In the genomic region with DNA sequence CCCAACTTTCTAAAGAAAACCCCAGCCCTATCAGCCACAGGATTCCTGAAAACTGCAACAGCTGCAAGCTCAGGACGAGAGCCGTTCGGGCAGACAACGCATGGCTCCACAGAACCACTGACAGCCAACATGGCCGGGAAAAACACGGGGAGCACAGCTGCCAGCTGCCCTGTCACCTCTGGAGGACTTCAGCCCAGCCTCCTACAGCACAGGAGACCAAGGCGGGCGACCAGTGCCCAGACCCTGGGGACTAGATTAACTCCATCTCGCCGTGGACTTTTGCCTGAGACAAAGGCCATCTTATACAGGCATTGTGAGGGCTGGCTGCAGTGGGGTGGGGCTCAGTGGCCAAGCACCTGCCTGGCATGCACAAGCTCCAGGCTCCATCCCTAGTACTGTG, we compare ENCODE assay signal across 9 mouse cellular contexts. TPM values are rescaled to one million over a fixed set of nuclear protein-coding genes. Genes with fewer than 3 reads are reported as not detected.
A peak's percentile ranks its signal among the peaks of the same experiment; 100 is the strongest.
DNase-seq lines count a peak whose midpoint lies in the region; ATAC-seq and TF ChIP-seq lines count a peak whose summit lies in the region.
"Had no signal": no experiment of that assay in that cellular context is flagged by ENCODE, and none has a peak within 500 bp of the region (broad histone marks: within the 10 kb centered on the region; RNA-seq: fewer than 3 reads in every experiment).

No protein-coding gene starts in this region.

- ATAC-seq in lung, postnatal 0 days = no peak
- no peak for ATAC-seq in hindbrain, embryonic 16.5 days
- ATAC-seq in limb, embryonic 15.5 days (ENCODE audit: insufficient number of reproducible peaks, low FRiP score, low TSS enrichment, low read depth) = no peak
- ATAC-seq in stomach, postnatal 0 days (ENCODE audit: low FRiP score, low TSS enrichment) = no peak
- no peak for ATAC-seq in inflammation-experienced regulatory T-cells, adult 6 months

- H3K4me1 ChIP-seq in lung, postnatal 0 days (ENCODE audit: insufficient read depth, low read depth, low read length) = peaks cover 28% of the 10 kb centered on the region; the same call in 1 of the 2 replicates
- H3K4me1 ChIP-seq in hindbrain, embryonic 16.5 days (ENCODE audit: control insufficient read depth, insufficient read depth, low read depth, low read length) = peaks cover 68% of the 10 kb centered on the region
- peaks cover 57% of the 10 kb centered on the region for H3K4me1 ChIP-seq in limb, embryonic 15.5 days
- peaks cover 8% of the 10 kb centered on the region for H3K4me1 ChIP-seq in stomach, postnatal 0 days (replicated peaks; ENCODE audit: control insufficient read depth, insufficient read depth)

- no peaks in the 10 kb centered on the region for H3K27me3 ChIP-seq in lung, postnatal 0 days (replicated peaks; ENCODE audit: insufficient read depth, low read length)
- no peaks in the 10 kb centered on the region for H3K27me3 ChIP-seq in hindbrain, embryonic 16.5 days (replicated peaks; ENCODE audit: control insufficient read depth, insufficient read depth, low read length)
- no peaks in the 10 kb centered on the region for H3K27me3 ChIP-seq in limb, embryonic 15.5 days
- no peaks in the 10 kb centered on the region for H3K27me3 ChIP-seq in stomach, postnatal 0 days (ENCODE audit: control insufficient read depth, insufficient read depth, low read length)

- no peak overlapping the region for H3K9ac ChIP-seq in lung, postnatal 0 days (replicated peaks; ENCODE audit: low read depth)
- H3K9ac ChIP-seq in hindbrain, embryonic 16.5 days (ENCODE audit: low read depth, low read length) = peak overlapping the region; percentile 60
- no peak overlapping the region for H3K9ac ChIP-seq in limb, embryonic 15.5 days
- peak overlapping the region; percentile 31; the same call in 1 of the 2 replicates for H3K9ac ChIP-seq in stomach, postnatal 0 days (ENCODE audit: low read length)

- H3K9me3 ChIP-seq in lung, postnatal 0 days (ENCODE audit: low read length) = no peaks in the 10 kb centered on the region
- no peaks in the 10 kb centered on the region for H3K9me3 ChIP-seq in hindbrain, embryonic 16.5 days (ENCODE audit: control insufficient read depth, low read length)
- no peaks in the 10 kb centered on the region for H3K9me3 ChIP-seq in limb, embryonic 15.5 days
- no peaks in the 10 kb centered on the region for H3K9me3 ChIP-seq in stomach, postnatal 0 days (ENCODE audit: control insufficient read depth, low read length)

- H3K27ac ChIP-seq in lung, postnatal 0 days (ENCODE audit: low read length) = no peak overlapping the region
- no peak overlapping the region; the same call in 1 of the 2 replicates for H3K27ac ChIP-seq in hindbrain, embryonic 16.5 days (ENCODE audit: low read depth, low read length)
- no peak overlapping the region for H3K27ac ChIP-seq in limb, embryonic 15.5 days
- H3K27ac ChIP-seq in stomach, postnatal 0 days (replicated peaks) = no peak overlapping the region

- no peak for TF ChIP-seq CTCF in lung, postnatal 0 days (IDR thresholded peaks at IDR 0.05)
- TF ChIP-seq CTCF in stomach, postnatal 0 days (IDR thresholded peaks at IDR 0.05; ENCODE audit: low read depth) = no peak

- WGBS in lung, postnatal 0 days = 42% methylated on average over 10 of the region's 10 CpGs
- WGBS in hindbrain, embryonic 16.5 days = 15% methylated on average over 10 of the region's 10 CpGs
- 70% methylated on average over 10 of the region's 10 CpGs for WGBS in limb, embryonic 15.5 days
- WGBS in stomach, postnatal 0 days = 59% methylated on average over 10 of the region's 10 CpGs

- H3K4me3 ChIP-seq in lung, postnatal 0 days (ENCODE audit: low read depth, low read length) = 0 out of 2 replicates have a peak overlapping the region, but pooled peaks have one; percentile 62
- peak overlapping the region; percentile 74 for H3K4me3 ChIP-seq in hindbrain, embryonic 16.5 days (ENCODE audit: low read length)
- peak overlapping the region; percentile 78; the same call in 1 of the 2 replicates for H3K4me3 ChIP-seq in limb, embryonic 15.5 days
- H3K4me3 ChIP-seq in stomach, postnatal 0 days (ENCODE audit: low read depth, low read length) = 0 out of 2 replicates have a peak overlapping the region, but pooled peaks have one; percentile 12

- no peaks in the 10 kb centered on the region for H3K36me3 ChIP-seq in lung, postnatal 0 days (ENCODE audit: insufficient read depth, low read length)
- H3K36me3 ChIP-seq in hindbrain, embryonic 16.5 days (ENCODE audit: control insufficient read depth, insufficient read depth, low read length) = 0 out of 2 replicates have a peak, but pooled peaks cover 2% of the 10 kb centered on the region
- H3K36me3 ChIP-seq in limb, embryonic 15.5 days = no peaks in the 10 kb centered on the region
- H3K36me3 ChIP-seq in stomach, postnatal 0 days (ENCODE audit: control insufficient read depth, insufficient read depth, low read length) = no peaks in the 10 kb centered on the region

- peak overlapping the region; percentile 96 for H3K4me2 ChIP-seq in lung, postnatal 0 days (replicated peaks; ENCODE audit: low read depth, low read length)
- peak overlapping the region; percentile 98 for H3K4me2 ChIP-seq in hindbrain, embryonic 16.5 days (ENCODE audit: low read length)
- H3K4me2 ChIP-seq in limb, embryonic 15.5 days = peak overlapping the region; percentile 92
- H3K4me2 ChIP-seq in stomach, postnatal 0 days (replicated peaks; ENCODE audit: low read depth) = peak overlapping the region; percentile 98; the same call in 1 of the 2 replicates

- no peak for DNase-seq in lung, postnatal 0 days (ENCODE audit: low spot score)
- no peak for DNase-seq in lung, adult 18-20 months
- DNase-seq in stomach, postnatal 0 days (ENCODE audit: low spot score) = no peak
- no peak for DNase-seq in testis, postnatal 10 days (ENCODE audit: low spot score)
- DNase-seq in cerebellum, adult 11 months = no peak
- DNase-seq: thymus, postnatal 36 days had no signal

- no peak for TF ChIP-seq EP300 in lung, postnatal 0 days (IDR thresholded peaks at IDR 0.05)
- no peak for TF ChIP-seq EP300 in stomach, postnatal 0 days (optimal IDR thresholded peaks at IDR 0.05)

RNA-seq across cellular contexts. Expression of a gene that starts 2.8 kb away (rescaled TPM):
- 11.1 and 14.7 TPM in 2 replicates for polyA plus RNA-seq in lung, postnatal 0 days (2015; fragmentation: Nextera tagmentation; extraction: Ambion mirVana)
- 19.3 and 20.9 TPM in 2 replicates for polyA plus RNA-seq in hindbrain, embryonic 16.5 days (2015; fragmentation: Nextera tagmentation; extraction: Ambion mirVana)
- polyA plus RNA-seq in limb, embryonic 15.5 days (2015; fragmentation: Nextera tagmentation; extraction: Ambion mirVana) = 11.2 and 13.8 TPM in 2 replicates
- 4.5 and 5.1 TPM in 2 replicates for polyA plus RNA-seq in stomach, postnatal 0 days (2015; fragmentation: Nextera tagmentation; extraction: Ambion mirVana)
- polyA plus RNA-seq in inflammation-experienced regulatory T-cells, adult 6 months (2017; shearing (Covaris generic)) = 1 to 10 TPM in 1 of 3 experiments, under 1 TPM in 2; 0.09 to 1.0 (median 0.22) TPM

RNA-seq across cellular contexts. Expression of a gene that starts 59.7 kb away (rescaled TPM):
- 411 and 449 TPM in 2 replicates for polyA plus RNA-seq in lung, postnatal 0 days (2015; fragmentation: Nextera tagmentation; extraction: Ambion mirVana)
- 355 and 365 TPM in 2 replicates for polyA plus RNA-seq in hindbrain, embryonic 16.5 days (2015; fragmentation: Nextera tagmentation; extraction: Ambion mirVana)
- 182 and 193 TPM in 2 replicates for polyA plus RNA-seq in limb, embryonic 15.5 days (2015; fragmentation: Nextera tagmentation; extraction: Ambion mirVana)
- polyA plus RNA-seq in stomach, postnatal 0 days (2015; fragmentation: Nextera tagmentation; extraction: Ambion mirVana) = 262 and 274 TPM in 2 replicates
- 100 to 1,000 TPM; 453 to 467 (median 467) TPM for polyA plus RNA-seq in inflammation-experienced regulatory T-cells, adult 6 months (2017; shearing (Covaris generic))

Comparison
In these comparisons a context has a peak if more than half of its experiments do, and no peak if none do; other contexts are left out.
1. H3K4me3 ChIP-seq: peak in every context shown above with its lines; median percentile 78 in limb, embryonic 15.5 days; 74 in hindbrain, embryonic 16.5 days; 62 in lung, postnatal 0 days; 12 in stomach, postnatal 0 days.
2. H3K9ac ChIP-seq: peak in hindbrain, embryonic 16.5 days (single experiment) and stomach, postnatal 0 days (single experiment); none in lung, postnatal 0 days (single experiment) and limb, embryonic 15.5 days (single experiment).
3. Peak in every context shown above with its lines, with median percentiles within 50 percentile points of each other: H3K4me2 ChIP-seq.